Mouse (Mus musculus) lung, adult 18-20 months (tissue): ENCODE measurements at regions not wholly inside any gene's neighbourhood (a gene's known extent, or its start where the extent isn't known, plus 50 kb on each side); places are given as distances from the start of the nearest gene placed in this dataset.

Experiments
- DNase-seq, 2 experiments: peaks; one replicate each; pipeline ENCODE4 v3.0.0; 2022; ENCODE audit warnings: mixed read lengths in 2 of 2

GRCm38 (mm10) chr10:18907276-18907960, 62.6 kb downstream of the Perp start:
- DNase-seq, result no peak

GRCm38 (mm10) chr10:18909307-18909706, 64.5 kb downstream of the Perp start:
- no peak for DNase-seq

- peak in 1 of 2 experiments; percentile 11 for DNase-seq
Measured at GRCm38 (mm10) chr10:18910898-18911297, 66.1 kb downstream of the Perp start.

- DNase-seq, result no peak
Measured at GRCm38 (mm10) chr10:18917120-18917616, 72.3 kb downstream of the Perp start.

GRCm38 (mm10) chr10:18923088-18923821, 78.4 kb downstream of the Perp start:
- no peak for DNase-seq

GRCm38 (mm10) chr10:18927811-18928210, 83.0 kb downstream of the Perp start:
- DNase-seq, result no peak

GRCm38 (mm10) chr10:18931344-18931743, 84.1 kb downstream of the Tnfaip3 start:
- DNase-seq, result peak in 1 of 2 experiments; percentile 4

GRCm38 (mm10) chr10:18941447-18941846, 74.0 kb downstream of the Tnfaip3 start:
- DNase-seq, result peak in 1 of 2 experiments; percentile 1

GRCm38 (mm10) chr10:18941908-18942307, 73.5 kb downstream of the Tnfaip3 start:
- DNase-seq, result no peak

GRCm38 (mm10) chr10:18943296-18944075, 72.0 kb downstream of the Tnfaip3 start:
- DNase-seq, result no peak

- no peak for DNase-seq
Measured at GRCm38 (mm10) chr10:18946727-18947126, 68.7 kb downstream of the Tnfaip3 start.
